Mouse (Mus musculus): Measurements from ENCODE around the gene Krt87.

Krt87 gene

GRCm38 (mm10) chr15:101418950-101419349 is 19.7 kb downstream of the Krt87 start:
- no peak for DNase-seq (ENCODE audit: low spot score in 2 of 2)

- DNase-seq (ENCODE audit: low spot score in 2 of 2) = no peak
These were observed 23.6 kb downstream of the Krt87 start for GRCm38 (mm10) chr15:101414807-101415565.

- DNase-seq (ENCODE audit: low spot score in 2 of 2) = no peak
These were observed 24.5 kb downstream of the Krt87 start for GRCm38 (mm10) chr15:101413916-101414635.

DNA sequence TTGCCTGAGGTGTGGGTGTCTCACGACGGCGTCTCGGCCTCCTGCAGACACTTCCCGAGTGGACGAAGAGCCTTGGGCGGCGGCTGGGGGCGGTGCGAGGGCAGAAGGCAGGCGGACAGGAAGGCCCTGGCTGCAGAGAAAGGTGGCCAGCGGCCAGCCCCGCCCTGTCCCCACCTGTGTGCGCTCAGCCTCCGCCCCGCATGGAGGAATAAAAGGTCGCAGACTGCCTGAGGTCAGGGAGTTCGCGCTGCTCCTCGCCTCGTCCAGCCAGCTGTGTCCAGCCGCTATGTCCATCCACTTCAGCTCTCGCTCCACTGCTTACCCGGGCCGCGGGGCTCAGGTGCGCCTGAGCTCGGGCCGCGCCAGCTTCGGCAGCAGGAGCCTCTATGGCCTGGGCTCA is 26.4 kb downstream of the Krt87 start:
- DNase-seq (ENCODE audit: low spot score in 2 of 2) = no peak

DNA sequence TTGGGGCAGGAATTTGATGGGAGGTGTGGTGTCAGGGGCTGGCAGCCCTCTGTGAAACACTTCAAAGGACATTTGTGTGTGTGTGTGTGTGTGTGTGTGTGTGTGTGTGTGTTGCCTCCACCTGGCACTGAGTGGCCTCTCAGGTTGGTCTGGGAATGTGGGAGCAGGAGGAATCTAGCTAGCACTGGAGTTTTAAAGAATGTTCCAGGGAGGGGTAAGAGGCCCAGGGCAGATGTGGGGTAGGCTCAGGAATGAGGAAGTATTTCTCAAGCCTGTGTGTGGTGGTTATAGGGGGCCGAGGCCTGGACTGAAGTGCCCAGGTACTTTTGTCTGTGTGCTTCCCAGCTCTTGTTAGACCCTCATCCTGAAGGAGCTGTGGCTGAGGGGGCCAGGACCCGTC is 27.8 kb downstream of the Krt87 start, which contains the start of gene Krt7:
Krt7 (plus strand) TSS at position 269 of the 400 bp plus-strand sequence.
- no peak for DNase-seq (ENCODE audit: low spot score in 2 of 2)

DNA sequence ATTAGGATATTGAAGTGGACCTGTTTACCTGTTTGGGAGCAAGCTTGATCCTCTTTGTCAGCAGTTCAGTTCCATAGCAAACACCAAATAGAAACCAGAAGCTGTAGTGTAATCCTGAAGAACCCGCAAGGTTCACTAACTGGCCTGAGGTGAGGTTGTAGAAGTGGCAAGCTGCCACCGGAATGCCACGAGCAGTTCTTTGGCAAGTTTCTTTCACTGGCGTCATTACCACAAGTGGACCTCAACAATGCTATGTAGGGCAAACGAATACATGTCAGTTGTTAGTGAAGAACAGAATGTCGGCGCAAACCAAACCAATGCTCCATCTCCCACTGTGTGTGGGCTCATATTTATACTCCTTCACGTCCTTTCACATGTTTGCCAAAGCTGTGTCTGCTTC is 40.3 kb downstream of the Krt87 start:
- DNase-seq (ENCODE audit: low spot score in 2 of 2) = no peak

DNA sequence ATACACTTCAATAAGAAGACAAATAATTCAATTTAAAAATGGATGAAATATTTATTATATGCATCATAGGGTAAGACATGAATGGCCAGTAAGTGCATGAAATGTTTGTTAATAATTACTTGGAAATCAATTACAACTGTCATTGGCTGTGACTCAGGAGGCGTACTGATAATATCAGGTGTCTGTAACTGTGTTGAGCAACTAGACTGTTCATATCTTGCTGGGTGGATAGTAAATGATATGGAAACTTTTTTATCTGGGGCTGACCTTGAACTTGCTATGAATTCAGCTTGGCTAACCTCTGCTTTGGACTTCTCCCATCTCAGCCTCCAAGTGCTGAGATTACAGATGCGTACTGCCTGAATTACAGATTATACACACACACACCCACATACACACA is 40.9 kb downstream of the Krt87 start:
- no peak for DNase-seq (ENCODE audit: low spot score in 2 of 2)

GRCm38 (mm10) chr15:101396921-101397320 is 41.7 kb downstream of the Krt87 start:
- DNase-seq (ENCODE audit: low spot score in 2 of 2) = no peak

DNA sequence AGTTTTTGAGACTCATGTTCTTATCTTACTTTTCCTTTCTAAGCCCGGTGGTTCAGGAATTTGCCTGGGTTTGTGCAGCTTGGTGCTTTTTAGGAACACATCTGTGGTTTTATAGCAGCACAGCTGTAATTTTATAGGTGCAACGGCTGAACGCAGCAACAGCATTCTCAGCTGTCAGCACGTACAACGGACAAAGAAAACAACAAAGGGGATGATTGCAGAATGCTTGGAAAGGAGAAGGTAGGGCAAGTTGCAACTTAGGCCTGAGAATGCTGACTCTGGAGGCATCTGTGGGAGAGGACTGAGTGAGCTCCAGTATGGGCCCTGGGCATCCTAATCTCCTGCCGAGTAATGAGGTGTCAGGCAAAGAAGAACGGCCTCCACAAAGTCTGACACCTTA is 42.1 kb downstream of the Krt87 start:
- DNase-seq (ENCODE audit: low spot score in 2 of 2) = no peak

GRCm38 (mm10) chr15:101394908-101395307 is 43.7 kb downstream of the Krt87 start:
- DNase-seq (ENCODE audit: low spot score in 2 of 2) = no peak

DNA sequence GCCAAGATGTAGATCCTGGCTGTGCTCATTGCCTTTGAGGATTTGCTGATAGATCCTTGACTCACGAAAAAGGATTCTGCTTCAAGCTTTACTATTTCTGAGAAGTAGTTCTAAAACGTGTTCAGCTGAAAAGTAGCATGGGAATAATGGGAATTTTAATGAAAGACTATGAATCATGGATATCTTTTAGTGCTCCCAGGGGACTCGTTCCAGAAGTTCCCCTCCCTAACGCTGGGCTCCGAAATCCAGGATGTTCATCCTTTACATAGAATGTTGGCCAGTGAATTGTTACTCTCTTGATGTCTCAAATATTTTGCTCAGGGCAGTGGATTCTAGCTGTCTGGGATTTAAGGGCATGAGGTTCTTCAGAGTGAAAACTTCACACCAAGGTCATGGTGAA is 46.4 kb downstream of the Krt87 start:
- no peak for DNase-seq (ENCODE audit: low spot score in 2 of 2)

- DNase-seq (ENCODE audit: low spot score in 2 of 2) = no peak
These were observed 48.4 kb downstream of the Krt87 start for GRCm38 (mm10) chr15:101390203-101390602.

- no peak for DNase-seq (ENCODE audit: low spot score in 2 of 2)
These were observed 50.5 kb downstream of the Krt87 start for GRCm38 (mm10) chr15:101388034-101388541.

DNA sequence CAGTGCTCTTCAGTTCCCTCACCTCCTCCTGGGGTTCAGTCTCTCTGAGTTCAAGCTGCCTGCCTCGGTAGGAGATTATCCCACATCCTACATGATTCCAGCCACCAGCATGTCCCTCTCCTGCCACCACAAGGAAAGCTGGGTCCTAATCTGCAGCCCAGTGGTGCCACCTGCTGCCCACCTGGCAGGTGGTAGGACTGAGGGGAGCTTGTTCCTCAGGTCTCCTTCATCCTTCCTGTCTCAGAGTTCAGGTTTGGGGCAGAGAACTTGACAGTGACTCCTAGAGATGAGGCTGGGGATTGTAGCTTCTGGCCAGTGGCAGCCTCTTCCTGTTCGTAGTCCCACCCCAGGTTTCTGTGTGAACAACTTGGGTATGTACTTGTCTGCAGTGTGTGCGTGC is 51.4 kb downstream of the Krt87 start:
- DNase-seq (ENCODE audit: low spot score in 2 of 2) = no peak

GRCm38 (mm10) chr15:101385064-101385463 is 53.5 kb downstream of the Krt87 start:
- no peak for DNase-seq (ENCODE audit: low spot score in 2 of 2)

DNA sequence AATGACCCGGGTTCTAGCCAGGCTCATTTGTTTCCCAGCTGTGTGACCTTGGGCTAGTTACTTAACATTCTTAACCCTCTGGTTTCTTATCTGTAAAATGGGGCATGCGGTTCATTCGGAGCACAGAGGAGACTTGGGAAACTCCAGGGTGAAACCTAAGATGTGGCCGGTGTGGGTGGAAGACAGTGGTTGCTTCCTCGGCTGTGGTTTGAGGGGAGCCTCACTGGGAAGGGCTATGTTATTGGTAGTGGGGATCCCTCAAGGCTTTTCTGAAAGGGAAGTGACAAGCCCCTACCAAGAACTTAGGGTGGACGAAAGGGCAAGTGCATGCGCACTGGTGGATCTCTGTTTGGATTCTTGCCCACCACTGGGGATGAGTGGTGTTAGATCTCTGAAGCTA is 54.0 kb downstream of the Krt87 start:
- no peak for DNase-seq (ENCODE audit: low spot score in 2 of 2)

DNA sequence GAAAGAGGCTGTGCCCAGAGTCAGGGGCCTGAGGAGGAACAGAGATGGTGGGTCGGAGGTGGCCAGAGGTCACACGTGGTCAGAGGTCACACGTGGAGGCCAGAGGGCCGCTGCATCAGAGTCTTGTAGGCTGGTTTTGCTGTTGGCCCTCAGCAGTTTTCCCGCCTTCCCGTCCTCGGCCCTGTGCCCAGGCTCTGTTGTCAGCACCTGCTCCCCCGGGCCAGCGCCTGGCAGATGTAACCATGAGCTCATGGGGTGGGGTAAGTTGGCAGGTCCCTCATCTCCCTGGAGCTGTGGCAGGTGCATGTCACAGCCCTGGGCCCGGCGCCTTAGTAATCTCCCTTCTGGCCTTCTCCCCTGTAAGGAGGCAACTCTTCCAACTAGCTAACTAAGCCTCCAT is 55.8 kb downstream of the Krt87 start:
- DNase-seq (ENCODE audit: low spot score in 2 of 2) = no peak

DNA sequence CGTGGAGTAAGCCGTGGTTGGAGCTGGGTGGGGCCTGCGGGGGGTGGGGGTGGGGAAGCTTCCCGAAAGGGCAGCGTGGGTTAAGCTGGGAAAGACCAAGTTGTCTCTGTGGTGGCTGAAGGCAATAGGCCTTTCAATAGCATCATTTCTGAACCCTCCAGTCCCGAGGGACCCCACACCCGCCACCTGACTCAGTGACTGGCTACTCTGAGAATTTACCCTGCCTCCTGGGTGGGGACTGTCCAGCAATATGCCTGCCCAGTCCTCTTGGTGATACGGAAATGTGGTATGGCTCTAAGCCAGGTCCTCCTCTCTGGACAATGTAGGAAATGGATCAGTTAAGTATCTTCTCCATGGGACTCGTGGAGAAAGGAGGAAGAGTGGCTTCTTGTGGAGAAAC is 56.8 kb downstream of the Krt87 start:
- DNase-seq (ENCODE audit: low spot score in 2 of 2) = no peak
